Mouse (Mus musculus) heart, postnatal 0 days (tissue): Measurements from ENCODE around the gene Trem2. TPM values are rescaled to one million over a fixed set of nuclear protein-coding genes. Genes with fewer than 3 reads are reported as not detected.
"Not testable (repeated sequence)": the region's sequence is repeated elsewhere in the genome, so short reads cannot be mapped to it uniquely, and the experiment has no call there.

ENCODE experiments used
- ATAC-seq: fragments of 200-750 bp; cut with Nextera tagmentation; 2 replicates; pipeline ENCODE4 v1.8.0; 2017; ENCODE audit warnings: low read depth, moderate number of reproducible peaks, moderate library complexity; ENCODE audit not compliant: insufficient read depth
- DNase-seq: peaks from one replicate; pipeline ENCODE4 v3.0.0-alpha.2; 2016; ENCODE audit warnings: low spot score
- H3K27ac ChIP-seq: fragments of 300-500 bp; sonication (generic); 2 replicates; pipeline ENCODE4 v1.5.1; 2014; ENCODE audit warnings: low read depth, mild to moderate bottlenecking
- H3K27me3 ChIP-seq: fragments of 300-500 bp; sonication (generic); 2 replicates; pipeline ENCODE4 v1.6.1; 2014; ENCODE audit warnings: low read length, mixed read lengths; ENCODE audit not compliant: control insufficient read depth, insufficient read depth
- H3K36me3 ChIP-seq: fragments of 300-500 bp; sonication (generic); replicated peaks from 2 replicates; pipeline ENCODE4 v1.6.1; 2014; ENCODE audit warnings: low read length, mixed read lengths; ENCODE audit not compliant: control insufficient read depth, insufficient read depth
- H3K4me1 ChIP-seq: fragments of 300-500 bp; sonication (generic); 2 replicates; pipeline ENCODE4 v1.6.1; 2014; ENCODE audit warnings: antibody characterized with exemption; ENCODE audit not compliant: control insufficient read depth, insufficient read depth
- H3K4me2 ChIP-seq: fragments of 300-500 bp; sonication (generic); 2 replicates; pipeline ENCODE4 v1.6.1; 2014; ENCODE audit warnings: low read depth, mild to moderate bottlenecking, low read length, moderate library complexity
- H3K4me3 ChIP-seq: fragments of 300-500 bp; sonication (generic); 2 replicates; pipeline ENCODE4 v1.5.1; 2014; ENCODE audit warnings: low read depth, low read length
- H3K9ac ChIP-seq: fragments of 300-500 bp; sonication (generic); replicated peaks from 2 replicates; pipeline ENCODE4 v1.6.1; 2014; ENCODE audit warnings: low read depth, low read length, mixed read lengths
- H3K9me3 ChIP-seq: fragments of 300-500 bp; sonication (generic); replicated peaks from 2 replicates; pipeline ENCODE4 v1.6.1; 2016; ENCODE audit warnings: low read length; ENCODE audit not compliant: control insufficient read depth
- CTCF ChIP-seq: IDR thresholded peaks from 2 replicates; pipeline ENCODE4 v1.5.1; 2016; ENCODE audit warnings: antibody characterized with exemption, control low read depth, low read depth
- EP300 ChIP-seq: IDR thresholded peaks from 2 replicates; pipeline ENCODE4 v1.6.1; 2016; ENCODE audit warnings: antibody characterized with exemption, low read depth
- WGBS: fragments of 180-500 bp; shearing (Covaris S2); extraction: QIAGEN DNeasy Blood & Tissue Kit; methylation state at CpG from one replicate; pipeline ENCODE4 v1.1.7; 2014; 5-methylcytosine and 5-hydroxymethylcytosine counted together
- polyA plus RNA-seq: library from polyadenylated mRNA; unstranded; fragments of >200 nt; fragmentation: Nextera tagmentation; extraction: Ambion mirVana; gene quantifications from 2 replicates; pipeline ENCODE4 v1.2.1, GENCODE M21; 2015
- total RNA-seq: library from RNA; depleted of rRNA; stranded (reverse); fragments of >200 nt; gene quantifications from 2 replicates; pipeline ENCODE4 v1.2.3, GENCODE M21; 2014; ENCODE audit warnings: low replicate concordance

The Trem2 gene
- total and polyA plus RNA-seq, 2 experiments from 2014 or later = 1.2 to 2.7 TPM

- H3K4me1 ChIP-seq = no peaks in the 10 kb centered on the region
- no peak overlapping the region for H3K4me3 ChIP-seq
- H3K9ac ChIP-seq = no peak overlapping the region
- no peak overlapping the region for H3K27ac ChIP-seq
- no peaks in the 10 kb centered on the region for H3K27me3 ChIP-seq
- H3K4me2 ChIP-seq = no peak overlapping the region
- no peaks in the 10 kb centered on the region for H3K36me3 ChIP-seq
- DNase-seq (no peak), ATAC-seq (no peak)
- no peaks in the 10 kb centered on the region for H3K9me3 ChIP-seq
- WGBS = 65% methylated on average over 5 of the region's 5 CpGs
- no peak for TF ChIP-seq CTCF
Measured at GRCm38 (mm10) chr17:48350681-48351193, 4.5 kb downstream of the Trem2 start.

GRCm38 (mm10) chr17:48352976-48353375 is 6.8 kb downstream of the Trem2 start:
- not testable (repeated sequence) for H3K36me3 ChIP-seq, H3K4me2 ChIP-seq, H3K9me3 ChIP-seq, H3K9ac ChIP-seq, H3K4me3 ChIP-seq, H3K27me3 ChIP-seq, ATAC-seq, DNase-seq, H3K4me1 ChIP-seq, H3K27ac ChIP-seq
- WGBS = 71% methylated on average over 7 of the region's 7 CpGs

GRCm38 (mm10) chr17:48355822-48356221 is 9.6 kb downstream of the Trem2 start:
- H3K4me2 ChIP-seq = no peak overlapping the region
- H3K9me3 ChIP-seq = no peaks in the 10 kb centered on the region
- WGBS = 79% methylated on average over 3 of the region's 3 CpGs
- no peak overlapping the region for H3K27ac ChIP-seq
- no peaks in the 10 kb centered on the region for H3K36me3 ChIP-seq
- no peak for ATAC-seq
- DNase-seq = no peak
- no peak for TF ChIP-seq CTCF
- no peak for TF ChIP-seq EP300
- H3K4me3 ChIP-seq = no peak overlapping the region
- no peaks in the 10 kb centered on the region for H3K4me1 ChIP-seq
- no peaks in the 10 kb centered on the region for H3K27me3 ChIP-seq
- H3K9ac ChIP-seq = no peak overlapping the region

GRCm38 (mm10) chr17:48357892-48358291 is 11.7 kb downstream of the Trem2 start:
- Histone ChIP-seq H3K27me3 (no peaks in the 10 kb centered on the region), H3K9me3 (no peaks in the 10 kb centered on the region), H3K4me2 (no peak overlapping the region), H3K4me1 (peaks cover 2% of the 10 kb centered on the region; the same call in 1 of the 2 replicates), H3K36me3 (no peaks in the 10 kb centered on the region), H3K27ac (no peak overlapping the region), H3K4me3 (no peak overlapping the region), H3K9ac (no peak overlapping the region)
- no peak for DNase-seq
- ATAC-seq = no peak
- no peak for TF ChIP-seq EP300
- TF ChIP-seq CTCF = no peak
- 41% methylated on average over 2 of the region's 2 CpGs for WGBS

- Histone ChIP-seq H3K4me3 (no peak within 1 kb of the TSS), H3K27me3 (no peaks in the 10 kb centered on the region), H3K36me3 (no peaks in the 10 kb centered on the region), H3K4me1 (peaks cover 15% of the 10 kb centered on the region), H3K27ac (no peak within 1 kb of the TSS), H3K4me2 (no peak within 1 kb of the TSS), H3K9me3 (no peaks in the 10 kb centered on the region), H3K9ac (no peak within 1 kb of the TSS)
- 65% methylated on average over 7 of the region's 7 CpGs for WGBS
- TF ChIP-seq EP300 = no peak
- no peak for TF ChIP-seq CTCF
- no peak for DNase-seq
- no peak for ATAC-seq
Measured at GRCm38 (mm10) chr17:48359616-48360015, 13.4 kb downstream of the Trem2 start, which contains the start of gene Treml1. Treml1 (plus strand) TSS chr17:48359916.

- TF ChIP-seq EP300 = no peak
- no peak for TF ChIP-seq CTCF
- H3K4me3 ChIP-seq = no peak overlapping the region
- no peaks in the 10 kb centered on the region for H3K9me3 ChIP-seq
- 16% methylated on average over 4 of the region's 4 CpGs for WGBS
- ATAC-seq = no peak
- no peaks in the 10 kb centered on the region for H3K27me3 ChIP-seq
- H3K36me3 ChIP-seq = no peaks in the 10 kb centered on the region
- H3K4me1 ChIP-seq = peaks cover 15% of the 10 kb centered on the region
- H3K9ac ChIP-seq = no peak overlapping the region
- no peak overlapping the region for H3K4me2 ChIP-seq
- no peak overlapping the region for H3K27ac ChIP-seq
- no peak for DNase-seq
Measured at GRCm38 (mm10) chr17:48360462-48360861, 14.3 kb downstream of the Trem2 start.
